Mouse (Mus musculus) gastrocnemius, adult 2 months (tissue): Measurements from ENCODE around the gene Faf1. TPM values are rescaled to one million over a fixed set of nuclear protein-coding genes. Genes with fewer than 3 reads are reported as not detected.

ENCODE experiments used
- DNase-seq: peaks from one replicate; pipeline ENCODE4 v3.0.0; 2022
- H3K27ac ChIP-seq: fragments of 200-600 bp; 2 replicates; pipeline ENCODE4 v1.8.1; 2022; ENCODE audit warnings: mild to moderate bottlenecking
- H3K4me3 ChIP-seq: fragments of 200-600 bp; 2 replicates; pipeline ENCODE4 v1.8.1; 2022; ENCODE audit warnings: mild to moderate bottlenecking, moderate library complexity
- CTCF ChIP-seq: fragments of 200-600 bp; IDR thresholded peaks from 2 replicates; pipeline ENCODE4 v1.8.1; 2022; ENCODE audit warnings: antibody characterized with exemption, mild to moderate bottlenecking, moderate library complexity
- intact Hi-C: fragments of 180-260 bp; cut with DNase I; formaldehyde crosslinking; loops from one replicate; pipeline ENCODE4 v1.15.1; 2025
- total RNA-seq, 2 experiments: library from RNA; stranded (reverse); gene quantifications; 2 replicates each; pipeline ENCODE4 v1.2.3; 2021

The Faf1 gene
- total RNA-seq, 2 experiments from 2014 or later = 40.7 to 45.6 TPM

DNA sequence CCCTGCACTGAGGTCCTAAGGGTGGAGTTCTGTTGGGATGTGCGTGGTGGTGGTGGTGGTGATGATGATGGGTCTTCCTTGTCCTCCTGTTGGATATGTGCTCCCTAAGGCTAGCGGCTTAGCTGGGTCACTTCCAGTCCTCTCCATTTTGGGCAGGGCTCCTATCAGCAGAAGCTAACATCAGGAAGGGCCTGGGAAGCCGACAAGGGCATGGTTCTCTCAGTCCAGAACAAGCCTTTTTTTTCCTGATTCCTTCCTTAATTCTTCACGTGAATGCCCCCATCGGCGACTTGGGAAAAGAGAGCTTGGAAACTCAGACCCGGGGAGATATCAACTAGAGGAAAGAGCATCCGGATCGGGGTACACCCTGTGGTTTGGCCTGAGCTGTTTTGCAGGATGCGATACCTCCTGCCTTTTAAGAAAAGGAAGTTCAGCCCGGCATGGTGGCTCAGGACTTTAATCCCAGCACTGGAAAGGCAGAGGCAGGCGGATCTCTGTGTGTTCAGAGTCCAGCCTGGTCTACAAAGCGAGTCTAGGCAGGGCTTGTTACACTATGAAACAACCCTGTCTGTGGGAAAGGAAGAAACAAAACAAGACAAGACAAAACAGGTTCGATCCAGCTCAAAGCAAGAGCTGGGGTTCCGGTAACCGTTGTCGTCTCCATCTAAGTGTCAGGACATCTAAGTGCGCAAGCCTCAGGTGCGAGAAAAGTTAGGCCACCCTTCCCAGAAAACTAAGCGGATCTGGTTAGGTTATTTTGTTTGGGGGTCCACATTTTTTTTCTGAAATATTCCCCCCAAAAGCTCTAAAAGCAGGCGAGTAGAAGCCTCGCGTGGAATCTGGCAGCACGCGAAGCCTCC is 299.2 kb downstream of the Faf1 start:
- intact Hi-C loops = no loop called here
- Histone ChIP-seq H3K27ac (no peak overlapping the region), H3K4me3 (no peak overlapping the region)
- TF ChIP-seq CTCF = no peak
- no peak for DNase-seq

DNA sequence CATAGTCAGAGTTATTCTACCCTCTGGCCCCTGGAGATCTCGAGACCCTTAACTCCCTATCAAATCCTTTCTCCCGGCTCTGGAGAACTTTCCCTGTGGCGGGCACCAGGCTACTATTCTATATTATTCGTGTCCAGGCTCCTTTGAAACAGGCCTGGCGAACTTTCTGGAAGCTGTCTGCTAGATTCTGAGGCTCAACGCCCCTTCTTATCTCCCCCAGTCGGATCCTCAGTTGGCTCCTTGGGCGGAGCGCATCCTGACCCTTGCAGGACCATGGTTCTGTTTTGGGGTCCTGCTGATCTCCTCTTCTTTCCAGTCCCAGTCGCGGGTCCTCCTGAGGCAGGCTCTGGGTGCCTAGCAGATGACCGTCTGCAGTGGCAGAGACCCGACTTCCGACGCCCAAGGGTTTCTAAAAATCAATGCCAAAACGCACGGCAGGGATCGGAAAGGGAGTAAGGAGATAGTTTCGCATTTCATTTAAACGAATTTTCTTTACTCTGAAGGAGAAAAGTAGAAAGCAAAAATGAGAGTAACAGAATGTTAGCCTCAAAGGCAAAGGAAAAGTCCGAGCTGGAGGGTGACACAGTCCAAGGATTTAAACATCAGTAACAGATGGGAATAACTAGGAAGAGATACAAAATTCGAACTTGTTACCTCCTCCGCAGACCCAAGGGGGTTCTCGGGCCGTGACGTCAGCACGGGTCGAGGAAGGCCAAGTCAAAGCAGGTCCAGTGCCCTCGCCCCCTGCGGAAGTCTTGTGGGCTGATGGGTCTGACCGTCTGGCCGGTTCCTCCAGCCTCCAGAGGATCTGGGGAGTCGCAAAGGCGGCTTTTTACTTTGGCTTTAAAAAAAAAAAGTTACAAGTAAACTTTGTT is 300.1 kb downstream of the Faf1 start:
- intact Hi-C loops = no loop called here
- H3K27ac ChIP-seq = no peak overlapping the region
- no peak overlapping the region for H3K4me3 ChIP-seq
- DNase-seq = no peak
- TF ChIP-seq CTCF = no peak

DNA sequence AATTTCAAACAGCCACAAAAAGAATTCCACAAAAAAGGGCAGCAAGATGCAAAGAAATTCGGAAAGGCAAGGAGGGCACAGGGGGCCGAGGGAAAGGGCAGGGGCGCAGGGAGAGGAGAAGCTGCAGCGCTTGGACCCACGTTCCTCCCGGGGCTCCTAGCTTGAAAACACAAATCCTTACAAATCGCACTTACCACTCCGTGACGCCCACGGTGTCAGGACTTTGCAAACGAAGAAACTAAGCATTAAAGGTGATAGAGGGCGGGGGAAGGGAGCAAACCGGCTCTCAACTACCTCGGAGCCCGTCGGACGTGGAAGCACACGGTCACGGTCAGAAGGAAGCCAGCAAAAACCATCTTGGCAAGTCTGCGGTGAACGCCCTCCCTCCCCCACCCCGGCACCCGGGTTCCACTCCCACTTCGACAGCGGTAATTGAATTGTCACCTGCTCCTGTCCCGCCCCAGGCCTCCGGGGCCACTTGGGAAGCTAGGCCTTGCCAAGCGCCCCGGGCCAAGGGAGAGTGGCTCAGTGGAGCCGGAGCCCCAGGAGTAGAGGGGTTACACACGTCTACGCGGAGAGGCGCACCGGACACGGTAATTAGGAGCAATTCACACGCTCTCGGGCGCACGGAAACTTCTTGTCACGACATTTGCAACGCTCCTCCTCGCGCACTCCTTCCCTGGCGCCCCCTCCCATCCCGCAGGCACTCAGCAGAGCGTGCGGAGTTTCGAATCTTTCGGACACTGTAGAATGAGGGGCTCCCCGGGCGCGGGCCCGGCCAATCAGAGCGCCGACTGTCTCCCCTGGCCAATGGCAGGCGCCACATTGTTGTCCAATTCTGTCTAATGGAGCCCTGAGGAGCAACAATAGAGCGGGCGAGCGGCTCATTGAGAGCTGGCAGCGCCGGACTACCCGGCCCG is 301.0 kb downstream of the Faf1 start, which contains the start of gene Dmrta2:
Gene Dmrta2 (plus strand): TSS at position 906 of the 920 bp plus-strand sequence.
- DNase-seq = no peak
- H3K27ac ChIP-seq = no peak within 1 kb of the TSS
- peak within 1 kb of the TSS; percentile 56 for H3K4me3 ChIP-seq
- TF ChIP-seq CTCF = no peak
- intact Hi-C loops = no loop called here

DNA sequence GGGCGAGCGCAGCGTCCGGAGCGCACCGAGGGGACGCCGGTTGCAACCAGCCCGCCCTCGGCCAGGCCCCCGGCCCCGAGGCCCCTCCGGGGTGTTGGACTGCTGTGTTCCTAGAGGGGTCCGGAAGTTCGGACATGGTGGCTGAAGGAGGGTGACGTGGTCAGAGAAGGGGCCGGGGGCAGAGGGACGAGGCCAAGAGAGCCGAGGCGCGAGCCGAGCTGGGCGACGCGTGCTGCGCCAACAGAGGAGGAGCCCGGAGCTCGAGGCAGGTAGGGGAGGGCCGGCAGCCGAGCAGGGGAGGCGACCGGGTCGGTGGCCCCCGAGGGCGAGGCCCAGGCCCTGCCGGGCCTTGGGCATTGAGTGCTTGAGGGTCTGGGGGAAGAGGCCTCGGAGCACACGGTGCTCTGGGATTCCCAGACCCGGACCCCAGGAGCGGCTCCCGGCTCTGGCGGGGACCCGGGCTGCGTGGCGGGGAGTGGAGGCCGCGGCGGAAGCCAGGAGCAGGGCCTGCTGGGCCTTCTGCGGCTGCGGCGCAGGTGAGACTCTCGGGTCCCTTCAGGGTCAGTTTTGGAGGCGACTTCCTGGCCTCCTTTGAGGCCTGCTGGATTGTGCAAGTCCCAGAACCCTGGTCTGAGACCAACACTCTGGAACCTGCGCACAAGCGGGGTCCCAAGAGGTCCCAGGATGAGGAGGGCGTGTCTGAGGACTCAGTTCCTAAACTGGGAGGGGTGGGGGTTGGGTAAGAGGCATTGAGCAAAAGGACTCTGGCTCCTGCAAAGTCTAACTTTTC is 301.9 kb downstream of the Faf1 start:
- intact Hi-C loops = no loop called here
- no peak for DNase-seq
- Histone ChIP-seq H3K4me3 (peak overlapping the region; percentile 56), H3K27ac (no peak overlapping the region)
- no peak for TF ChIP-seq CTCF

DNA sequence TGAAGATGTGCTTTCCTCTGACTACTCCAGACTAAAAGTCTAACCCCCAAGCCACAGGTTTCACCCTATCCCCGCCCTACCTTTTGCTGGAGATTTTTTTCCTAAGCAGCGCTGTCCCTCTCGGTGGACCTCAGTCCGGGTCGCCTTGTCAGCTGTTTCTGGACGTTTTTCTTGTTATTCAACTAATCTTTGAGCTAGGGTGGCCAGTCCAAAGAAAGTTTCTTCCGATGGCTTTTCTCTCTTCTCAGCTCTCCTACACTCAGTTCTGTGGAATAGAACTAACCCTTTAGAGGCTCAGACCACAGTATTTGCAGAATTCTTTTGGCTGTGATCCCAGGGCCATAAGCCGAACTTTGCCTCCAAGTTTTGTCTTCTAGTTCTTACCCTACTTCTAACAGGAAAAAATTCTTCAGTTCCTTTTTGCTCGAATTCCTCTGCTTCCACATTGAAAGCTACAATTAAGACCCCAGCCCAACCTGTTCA is 302.5 kb downstream of the Faf1 start:
- TF ChIP-seq CTCF = no peak
- intact Hi-C loops = no loop called here
- Histone ChIP-seq H3K27ac (no peak overlapping the region), H3K4me3 (no peak overlapping the region)
- DNase-seq = no peak

DNA sequence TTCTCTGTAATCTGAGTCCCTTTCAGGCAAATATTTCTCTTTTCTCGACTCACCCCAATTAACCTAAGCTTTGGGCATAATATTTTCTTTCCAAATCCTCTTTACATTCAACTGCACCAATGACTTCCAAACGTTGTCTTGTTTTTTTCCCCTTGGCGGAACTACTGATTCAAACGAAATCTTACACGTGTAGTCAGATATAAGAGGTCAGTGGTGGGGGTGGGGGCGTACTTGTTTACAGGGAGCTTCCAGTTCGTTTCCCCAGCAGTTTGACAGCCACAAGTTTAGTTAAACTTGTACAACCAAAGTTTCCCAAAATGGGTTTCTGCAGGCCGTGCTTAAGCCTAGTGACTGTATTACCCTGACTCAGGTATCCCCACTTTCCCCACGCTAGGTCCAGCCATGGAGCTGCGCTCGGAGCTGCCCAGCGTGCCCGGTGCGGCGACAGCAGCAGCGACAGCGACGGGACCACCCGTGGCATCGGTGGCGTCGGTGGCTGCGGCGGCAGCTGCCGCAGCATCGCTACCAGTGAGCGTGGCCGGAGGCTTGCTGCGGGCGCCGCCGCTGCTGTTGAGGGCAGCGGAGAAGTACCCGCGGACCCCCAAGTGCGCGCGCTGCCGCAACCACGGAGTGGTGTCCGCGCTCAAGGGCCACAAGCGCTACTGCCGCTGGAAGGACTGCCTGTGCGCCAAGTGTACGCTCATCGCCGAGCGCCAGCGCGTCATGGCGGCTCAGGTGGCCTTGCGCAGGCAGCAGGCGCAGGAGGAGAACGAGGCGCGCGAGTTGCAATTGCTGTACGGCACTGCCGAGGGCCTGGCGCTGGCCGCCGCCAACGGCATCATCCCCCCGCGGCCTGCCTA is 303.3 kb downstream of the Faf1 start:
- intact Hi-C loops = no loop called here
- no peak for TF ChIP-seq CTCF
- Histone ChIP-seq H3K4me3 (0 out of 2 replicates have a peak overlapping the region, but pooled peaks have one; percentile 19), H3K27ac (no peak overlapping the region)
- DNase-seq = no peak

DNA sequence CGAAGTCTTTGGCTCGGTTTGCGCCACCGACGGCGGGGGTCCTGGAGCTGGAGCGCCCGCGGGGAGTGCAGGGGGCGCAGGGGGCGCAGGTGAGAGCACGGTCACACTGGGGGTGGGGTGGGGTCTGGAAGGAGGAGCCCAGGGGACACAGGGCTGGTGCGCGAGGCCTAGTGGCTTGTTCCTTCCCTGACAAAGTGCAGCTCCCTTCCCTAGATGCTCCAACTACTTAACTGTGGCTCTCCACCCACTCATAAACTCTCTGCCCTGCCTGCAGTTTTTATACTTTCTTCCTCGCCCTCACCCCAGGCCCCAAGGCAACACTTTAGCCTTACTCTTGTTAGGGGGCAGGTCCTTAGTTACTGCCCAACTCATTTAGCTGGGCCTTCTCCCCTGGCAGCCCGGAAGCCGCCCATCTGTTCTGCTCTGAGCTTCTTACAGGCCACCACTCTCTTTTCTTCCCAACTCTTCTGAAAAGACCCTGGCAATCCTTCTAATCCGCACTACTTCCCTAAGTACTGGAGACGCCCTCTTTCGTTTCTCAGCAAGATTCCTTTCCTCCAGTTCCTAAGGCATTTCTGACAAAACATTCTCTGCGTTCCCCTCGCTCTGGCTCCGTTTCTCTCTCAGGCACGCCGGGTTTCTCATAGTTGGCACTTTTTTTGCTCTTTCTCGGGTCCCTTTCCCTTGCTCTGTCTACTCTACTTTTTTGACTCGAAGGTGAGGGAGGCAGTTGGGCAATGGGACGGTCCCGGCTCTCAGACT is 304.1 kb downstream of the Faf1 start:
- no peak for TF ChIP-seq CTCF
- no peak overlapping the region for H3K27ac ChIP-seq
- 0 out of 2 replicates have a peak overlapping the region, but pooled peaks have one; percentile 19 for H3K4me3 ChIP-seq
- DNase-seq = no peak
- intact Hi-C loops = no loop called here

- no peak for DNase-seq
- Histone ChIP-seq H3K27ac (no peak overlapping the region), H3K4me3 (peak overlapping the region; percentile 70)
- intact Hi-C loops = no loop called here
- no peak for TF ChIP-seq CTCF
Observed at GRCm38 (mm10) chr4:109981083-109981870, 304.9 kb downstream of the Faf1 start.
